Mouse (Mus musculus) liver, adult 2 months (tissue): ENCODE results near the gene BC049762. TPM values are rescaled to one million over a fixed set of nuclear protein-coding genes. Genes with fewer than 3 reads are reported as not detected.

Experiments used
- DNase-seq: peaks from one replicate; pipeline ENCODE4 v3.0.0-alpha.2; 2011; ENCODE audit warnings: low read depth, low spot score; ENCODE audit errors: extremely low read depth
- H3K27ac ChIP-seq: fragments of 200-500 bp; replicated peaks from 2 replicates; pipeline ENCODE4 v1.5.1; 2012; ENCODE audit warnings: low read depth, mild to moderate bottlenecking, control low read depth, inconsistent platforms, low read length; ENCODE audit not compliant: insufficient read depth
- H3K27me3 ChIP-seq: fragments of 200-500 bp; 2 replicates; pipeline ENCODE4 v1.6.1; 2012; ENCODE audit warnings: mild to moderate bottlenecking, moderate library complexity, low read length, inconsistent platforms; ENCODE audit not compliant: control insufficient read depth, insufficient read depth
- H3K36me3 ChIP-seq: fragments of 200-500 bp; 2 replicates; pipeline ENCODE4 v1.6.1; 2012; ENCODE audit warnings: low read length, inconsistent platforms; ENCODE audit not compliant: control insufficient read depth, insufficient read depth
- H3K4me1 ChIP-seq: fragments of 200-500 bp; 2 replicates; pipeline ENCODE4 v1.6.1; 2011; ENCODE audit warnings: low read length; ENCODE audit not compliant: control insufficient read depth, insufficient read depth
- H3K4me3 ChIP-seq: fragments of 200-500 bp; 2 replicates; pipeline ENCODE4 v1.5.1; 2011; ENCODE audit warnings: low read depth, mild to moderate bottlenecking, control low read depth, low read length, moderate library complexity; ENCODE audit not compliant: insufficient read depth
- H3K79me2 ChIP-seq: fragments of 200-500 bp; 2 replicates; pipeline ENCODE4 v1.6.1; 2012; ENCODE audit warnings: inconsistent platforms, mild to moderate bottlenecking, low read length, moderate library complexity; ENCODE audit not compliant: control insufficient read depth, insufficient read depth
- H3K9ac ChIP-seq: fragments of 200-500 bp; 2 replicates; pipeline ENCODE4 v1.6.1; 2012; ENCODE audit warnings: low read depth, mild to moderate bottlenecking, control low read depth, inconsistent platforms, low read length
- CTCF ChIP-seq: fragments of 200-500 bp; IDR thresholded peaks from 2 replicates; pipeline ENCODE4 v1.5.1; 2011; ENCODE audit warnings: low read depth, low read length, control low read depth
- POLR2A ChIP-seq: fragments of 200-500 bp; IDR thresholded peaks from 2 replicates; pipeline ENCODE4 v1.6.1; 2011; ENCODE audit warnings: low read length, control low read depth; ENCODE audit not compliant: insufficient read depth; ENCODE audit errors: extremely low read depth
- WGBS: fragments of 180-500 bp; shearing (Covaris S2); methylation state at CpG from one replicate; pipeline ENCODE4 v1.1.7; 2018; 5-methylcytosine and 5-hydroxymethylcytosine counted together
- polyA plus RNA-seq: library from polyadenylated mRNA; depleted of rRNA; stranded (reverse); fragments of >200 nt; gene quantifications from 2 replicates; pipeline ENCODE4 v1.2.3, GENCODE M21; 2012; rRNA removed
- total RNA-seq: library from RNA; depleted of rRNA; stranded (reverse); fragments of >200 nt; gene quantifications from 2 replicates; pipeline ENCODE4 v1.2.3, GENCODE M21; 2014; rRNA removed

Gene BC049762
- total and polyA plus RNA-seq, 2 experiments = 0.37 to 1.3 TPM

- Histone ChIP-seq H3K27ac (no peak overlapping the region), H3K4me3 (no peak overlapping the region), H3K36me3 (no peaks in the 10 kb centered on the region), H3K4me1 (no peaks in the 10 kb centered on the region), H3K27me3 (no peaks in the 10 kb centered on the region), H3K79me2 (no peaks in the 10 kb centered on the region), H3K9ac (no peak overlapping the region)
- 86% methylated on average over 3 of the region's 3 CpGs for whole genome bisulfite sequencing
- TF ChIP-seq CTCF (no peak), POLR2A (no peak)
- DNase-seq = no peak
These were observed 55.1 kb downstream of the BC049762 start for GRCm38 (mm10) chr11:51207758-51208157.

Other genes starting within 250 kb of the BC049762 start
- not detected in 2 replicates for gene Olfr54, start 248.8 kb downstream of the BC049762 start, total RNA-seq
- not detected in 2 replicates for gene Olfr54, start 248.8 kb downstream of the BC049762 start, polyA plus RNA-seq
- not detected in 2 replicates for gene Olfr1375, start 214.9 kb downstream of the BC049762 start, total RNA-seq
- gene Olfr1375, start 214.9 kb downstream of the BC049762 start, polyA plus RNA-seq = not detected in 2 replicates
- gene Zfp354a, start 203.8 kb downstream of the BC049762 start, total RNA-seq = 3.1 and 3.6 TPM in 2 replicates
- gene Zfp354a, start 203.8 kb downstream of the BC049762 start, polyA plus RNA-seq = 1.6 and 1.9 TPM in 2 replicates
- gene Gm12569, start 42.6 kb downstream of the BC049762 start, total RNA-seq = not detected in 2 replicates
- gene Gm12569, start 42.6 kb downstream of the BC049762 start, polyA plus RNA-seq = not detected in 2 replicates
- gene Clk4, start 1.3 kb downstream of the BC049762 start, total RNA-seq = 99.1 and 116 TPM in 2 replicates
- gene Clk4, start 1.3 kb downstream of the BC049762 start, polyA plus RNA-seq = 11.1 and 13.9 TPM in 2 replicates
- gene Col23a1, start 26.9 kb upstream of the BC049762 start, total RNA-seq = 0.07 and 0.09 TPM in 2 replicates
- 0.05 TPM in 1 of 2 replicates, not detected in the other for gene Col23a1, start 26.9 kb upstream of the BC049762 start, polyA plus RNA-seq